Comparison of ENCODE assay signal across 16 mouse cellular contexts in genomic region chr1:90285318-90285717, GRCm38 (mm10).
A peak's percentile ranks its signal among the peaks of the same experiment; 100 is the strongest.
DNase-seq lines count a peak whose midpoint lies in the region; ATAC-seq and TF ChIP-seq lines count a peak whose summit lies in the region.
"Had no signal": no experiment of that assay in that cellular context is flagged by ENCODE, and none has a peak within 500 bp of the region (broad histone marks: within the 10 kb centered on the region; RNA-seq: fewer than 3 reads in every experiment).

No protein-coding gene starts in this region.

- peaks cover 93% of the 10 kb centered on the region for H3K4me1 ChIP-seq in liver, embryonic 13.5 days (replicated peaks)
- H3K4me1 ChIP-seq in liver, postnatal 0 days (ENCODE audit: insufficient read depth): peaks cover 18% of the 10 kb centered on the region
- peaks cover 30% of the 10 kb centered on the region for H3K4me1 ChIP-seq in forebrain, embryonic 14.5 days (ENCODE audit: control insufficient read depth, insufficient read depth, low read length)

- no peak for DNase-seq in cerebellum, postnatal 4 days (ENCODE audit: low spot score in 2 of 2)
- no peak for DNase-seq in liver, embryonic 13.5 days
- no peak for DNase-seq in liver, postnatal 0 days
- DNase-seq in forebrain, embryonic 14.5 days (ENCODE audit: low spot score): no peak
- no peak for DNase-seq in layer of hippocampus, postnatal 36 days
- DNase-seq: adrenal gland, adult 2 months; heart, adult 2 months; kidney, adult 8-10 months; lung, adult 2 months; right cerebral cortex, adult 18-20 months had no signal

- TF ChIP-seq EP300 in liver, postnatal 0 days (IDR thresholded peaks at IDR 0.05; ENCODE audit: low read depth): no peak

- peak overlapping the region; percentile 73 for H3K27ac ChIP-seq in liver, embryonic 13.5 days
- H3K27ac ChIP-seq in liver, postnatal 0 days (ENCODE audit: low read depth): no peak overlapping the region
- peak overlapping the region; percentile 21; the same call in 1 of the 2 replicates for H3K27ac ChIP-seq in forebrain, embryonic 14.5 days (ENCODE audit: low read depth, low read length)
- H3K27ac ChIP-seq: heart, adult 2 months; neural tube, embryonic 13.5 days had no signal

- 71% methylated on average over 4 of the region's 4 CpGs for WGBS in liver, embryonic 13.5 days (ENCODE audit: insufficient replicate concordance)
- 66% methylated on average over 4 of the region's 4 CpGs for WGBS in liver, postnatal 0 days (ENCODE audit: insufficient replicate concordance)
- WGBS in forebrain, embryonic 14.5 days: 40% methylated on average over 4 of the region's 4 CpGs

- no peak overlapping the region for H3K4me3 ChIP-seq in liver, embryonic 13.5 days (replicated peaks)
- H3K4me3 ChIP-seq in liver, postnatal 0 days (ENCODE audit: low read depth, low read length): no peak overlapping the region
- no peak overlapping the region for H3K4me3 ChIP-seq in forebrain, embryonic 14.5 days (ENCODE audit: low read depth, low read length)
- H3K4me3 ChIP-seq: embryonic facial prominence, embryonic 15.5 days; heart, adult 2 months; megakaryocyte, embryonic 14.5 days; neural tube, embryonic 13.5 days had no signal

- H3K9ac ChIP-seq in liver, embryonic 13.5 days: no peak overlapping the region
- H3K9ac ChIP-seq in liver, postnatal 0 days (replicated peaks): no peak overlapping the region
- H3K9ac ChIP-seq in forebrain, embryonic 14.5 days (ENCODE audit: low read length): no peak overlapping the region
- H3K9ac ChIP-seq: embryonic facial prominence, embryonic 15.5 days; neural tube, embryonic 13.5 days had no signal

- H3K9me3 ChIP-seq in liver, embryonic 13.5 days (replicated peaks): no peaks in the 10 kb centered on the region
- H3K9me3 ChIP-seq in liver, postnatal 0 days (ENCODE audit: low read length): no peaks in the 10 kb centered on the region
- H3K9me3 ChIP-seq in forebrain, embryonic 14.5 days (replicated peaks; ENCODE audit: control insufficient read depth, low read length): no peaks in the 10 kb centered on the region
- H3K9me3 ChIP-seq: embryonic facial prominence, embryonic 15.5 days; neural tube, embryonic 13.5 days had no signal

- H3K27me3 ChIP-seq in liver, embryonic 13.5 days: no peaks in the 10 kb centered on the region
- H3K27me3 ChIP-seq in liver, postnatal 0 days (ENCODE audit: insufficient read depth, low read length): no peaks in the 10 kb centered on the region
- no peaks in the 10 kb centered on the region for H3K27me3 ChIP-seq in forebrain, embryonic 14.5 days (replicated peaks; ENCODE audit: control insufficient read depth, insufficient read depth, low read length)
- H3K27me3 ChIP-seq: embryonic facial prominence, embryonic 15.5 days; megakaryocyte, embryonic 14.5 days; neural tube, embryonic 13.5 days had no signal

- no peak for TF ChIP-seq CTCF in liver, postnatal 0 days (IDR thresholded peaks at IDR 0.05; ENCODE audit: low read depth)

- no peaks in the 10 kb centered on the region for H3K36me3 ChIP-seq in liver, embryonic 13.5 days
- no peaks in the 10 kb centered on the region for H3K36me3 ChIP-seq in liver, postnatal 0 days (replicated peaks; ENCODE audit: insufficient read depth, low read length)
- no peaks in the 10 kb centered on the region for H3K36me3 ChIP-seq in forebrain, embryonic 14.5 days (ENCODE audit: control insufficient read depth, insufficient read depth, low read length)
- H3K36me3 ChIP-seq: embryonic facial prominence, embryonic 15.5 days; neural tube, embryonic 13.5 days had no signal

- H3K4me2 ChIP-seq in liver, embryonic 13.5 days: no peak overlapping the region
- H3K4me2 ChIP-seq in liver, postnatal 0 days (ENCODE audit: low read depth, low read length): no peak overlapping the region
- no peak overlapping the region for H3K4me2 ChIP-seq in forebrain, embryonic 14.5 days (ENCODE audit: low read length)
- H3K4me2 ChIP-seq: embryonic facial prominence, embryonic 15.5 days; neural tube, embryonic 13.5 days had no signal

- peak; percentile 62; the same call in 1 of the 2 replicates for ATAC-seq in cerebellum, adult (ENCODE audit: insufficient number of reproducible peaks, low FRiP score, low TSS enrichment)
- no peak for ATAC-seq in liver, embryonic 13.5 days (ENCODE audit: low read depth)
- ATAC-seq in liver, postnatal 0 days: no peak
- ATAC-seq in forebrain, embryonic 14.5 days: no peak
- ATAC-seq in megakaryocyte, adult 5-6 weeks (ENCODE audit: poor library complexity, severe bottlenecking): no peak
- ATAC-seq in megakaryocyte progenitor cell, adult 5-6 weeks (replicated peaks; ENCODE audit: poor library complexity): no peak
